Mouse (Mus musculus) liver, embryonic 15.5 days (tissue): ENCODE data around the gene Actn3. TPM values are rescaled to one million over a fixed set of nuclear protein-coding genes. Genes with fewer than 3 reads are reported as not detected.
"Not testable (repeated sequence)": the region's sequence is repeated elsewhere in the genome, so short reads cannot be mapped to it uniquely, and the experiment has no call there.

ENCODE experiments used
- ATAC-seq: fragments of 200-750 bp; cut with Nextera tagmentation; 2 replicates; pipeline ENCODE4 v1.8.0; 2017; ENCODE audit warnings: moderate number of reproducible peaks, mild to moderate bottlenecking, moderate library complexity; ENCODE audit not compliant: insufficient read depth
- H3K27ac ChIP-seq: fragments of 300-500 bp; sonication (generic); replicated peaks from 2 replicates; pipeline ENCODE4 v1.5.1; 2015; ENCODE audit warnings: mild to moderate bottlenecking, inconsistent platforms
- H3K27me3 ChIP-seq: fragments of 300-500 bp; sonication (generic); 2 replicates; pipeline ENCODE4 v1.6.1; 2015; ENCODE audit warnings: mild to moderate bottlenecking, inconsistent platforms
- H3K36me3 ChIP-seq: fragments of 300-500 bp; sonication (generic); replicated peaks from 2 replicates; pipeline ENCODE4 v1.6.1; 2015; ENCODE audit warnings: moderate library complexity, mild to moderate bottlenecking, inconsistent platforms
- H3K4me1 ChIP-seq: fragments of 300-500 bp; sonication (generic); replicated peaks from 2 replicates; pipeline ENCODE4 v1.6.1; 2015; ENCODE audit warnings: inconsistent platforms
- H3K4me2 ChIP-seq: fragments of 300-500 bp; sonication (generic); 2 replicates; pipeline ENCODE4 v1.6.1; 2015; ENCODE audit warnings: moderate library complexity, mild to moderate bottlenecking, inconsistent platforms
- H3K4me3 ChIP-seq: fragments of 300-500 bp; sonication (generic); replicated peaks from 2 replicates; pipeline ENCODE4 v1.5.1; 2015; ENCODE audit warnings: mild to moderate bottlenecking, inconsistent platforms
- H3K9ac ChIP-seq: fragments of 300-500 bp; sonication (generic); 2 replicates; pipeline ENCODE4 v1.6.1; 2015; ENCODE audit warnings: moderate library complexity, mild to moderate bottlenecking, inconsistent platforms
- H3K9me3 ChIP-seq: fragments of 300-500 bp; sonication (generic); replicated peaks from 2 replicates; pipeline ENCODE4 v1.6.1; 2016; ENCODE audit warnings: inconsistent platforms
- whole genome bisulfite sequencing: fragments of 180-500 bp; shearing (Covaris S2); methylation state at CpG from one replicate; pipeline ENCODE4 v1.1.7; 2015; ENCODE audit warnings: mixed read lengths; ENCODE audit not compliant: insufficient replicate concordance; 5-methylcytosine and 5-hydroxymethylcytosine counted together
- polyA plus RNA-seq: library from polyadenylated mRNA; unstranded; fragments of >200 nt; fragmentation: Nextera tagmentation; extraction: Ambion mirVana; gene quantifications from 2 replicates; pipeline ENCODE4 v1.2.1, GENCODE M21; 2015

Gene Actn3
- polyA plus RNA-seq, 1 experiment from 2014 or later = 1.2 TPM

GRCm38 (mm10) chr19:4838526-4839140 lies 39.1 kb downstream of the Actn3 start:
- Histone ChIP-seq H3K27ac (peak overlapping the region; percentile 79), H3K4me3 (peak overlapping the region; percentile 67), H3K9ac (peak overlapping the region; percentile 76), H3K9me3 (no peaks in the 10 kb centered on the region), H3K4me2 (peak overlapping the region; percentile 96), H3K27me3 (peaks cover 41% of the 10 kb centered on the region), H3K4me1 (peaks cover 48% of the 10 kb centered on the region), H3K36me3 (no peaks in the 10 kb centered on the region)
- 28% methylated on average over 10 of the region's 10 CpGs for WGBS
- peak; percentile 43 for ATAC-seq

GRCm38 (mm10) chr19:4837049-4837448 lies 40.7 kb downstream of the Actn3 start:
- 82% methylated on average over 6 of the region's 6 CpGs for WGBS

GRCm38 (mm10) chr19:4836096-4836495 lies 41.6 kb downstream of the Actn3 start:
- Histone ChIP-seq H3K27ac (peak overlapping the region; percentile 26), H3K36me3 (peaks cover 16% of the 10 kb centered on the region), H3K27me3 (peaks cover 17% of the 10 kb centered on the region), H3K9ac (no peak overlapping the region), H3K9me3 (no peaks in the 10 kb centered on the region), H3K4me2 (no peak overlapping the region), H3K4me3 (no peak overlapping the region), H3K4me1 (peaks cover 48% of the 10 kb centered on the region)
- WGBS = 75% methylated on average over 2 of the region's 2 CpGs
- ATAC-seq = no peak

More at GRCm38 (mm10) chr19:4837049-4837448, 40.7 kb downstream of the Actn3 start:
- Histone ChIP-seq H3K27ac (no peak overlapping the region), H3K9ac (no peak overlapping the region), H3K4me1 (peaks cover 48% of the 10 kb centered on the region), H3K27me3 (peaks cover 27% of the 10 kb centered on the region), H3K36me3 (peaks cover 13% of the 10 kb centered on the region), H3K4me2 (no peak overlapping the region), H3K9me3 (no peaks in the 10 kb centered on the region), H3K4me3 (no peak overlapping the region)
- ATAC-seq = no peak

- 87% methylated on average over 8 of the region's 8 CpGs for WGBS
- Histone ChIP-seq H3K9me3 (no peaks in the 10 kb centered on the region), H3K27ac (no peak overlapping the region), H3K36me3 (peaks cover 16% of the 10 kb centered on the region), H3K4me1 (peaks cover 35% of the 10 kb centered on the region), H3K4me3 (no peak overlapping the region), H3K4me2 (no peak overlapping the region), H3K9ac (no peak overlapping the region), H3K27me3 (no peaks in the 10 kb centered on the region)
- no peak for ATAC-seq
These were observed 43.7 kb downstream of the Actn3 start for GRCm38 (mm10) chr19:4833977-4834376.

GRCm38 (mm10) chr19:4829156-4829555 lies 48.6 kb downstream of the Actn3 start:
- Histone ChIP-seq H3K4me2 (no peak overlapping the region), H3K27me3 (no peaks in the 10 kb centered on the region), H3K4me1 (peaks cover 10% of the 10 kb centered on the region), H3K9me3 (no peaks in the 10 kb centered on the region), H3K36me3 (peaks cover 36% of the 10 kb centered on the region), H3K9ac (no peak overlapping the region), H3K4me3 (no peak overlapping the region), H3K27ac (no peak overlapping the region)
- ATAC-seq = no peak
- WGBS = 83% methylated on average over 7 of the region's 7 CpGs

- 72% methylated on average over 16 of the region's 16 CpGs for WGBS
- Histone ChIP-seq H3K27ac (no peak overlapping the region), H3K4me2 (no peak overlapping the region), H3K4me3 (no peak overlapping the region), H3K36me3 (peaks cover 37% of the 10 kb centered on the region), H3K27me3 (no peaks in the 10 kb centered on the region), H3K9ac (no peak overlapping the region), H3K9me3 (no peaks in the 10 kb centered on the region), H3K4me1 (peaks cover 10% of the 10 kb centered on the region)
- ATAC-seq = no peak
These were observed 49.1 kb downstream of the Actn3 start for GRCm38 (mm10) chr19:4828444-4829114.

- ATAC-seq = peak; percentile 70
- WGBS = 66% methylated on average over 5 of the region's 5 CpGs
These were observed 56.9 kb downstream of the Actn3 start for GRCm38 (mm10) chr19:4820678-4821303.

GRCm38 (mm10) chr19:4817182-4817835 lies 60.4 kb downstream of the Actn3 start:
- Histone ChIP-seq H3K9me3 (no peaks in the 10 kb centered on the region), H3K4me3 (no peak overlapping the region), H3K27ac (no peak overlapping the region), H3K27me3 (peaks cover 5% of the 10 kb centered on the region; the same call in 1 of the 2 replicates), H3K4me1 (peaks cover 2% of the 10 kb centered on the region), H3K4me2 (no peak overlapping the region), H3K36me3 (no peaks in the 10 kb centered on the region), H3K9ac (no peak overlapping the region)
- 59% methylated on average over 1 of the region's 1 CpGs for WGBS
- peak; percentile 51; the same call in 1 of the 2 replicates for ATAC-seq

More at GRCm38 (mm10) chr19:4820678-4821303, 56.9 kb downstream of the Actn3 start:
- H3K36me3 ChIP-seq = peaks cover 19% of the 10 kb centered on the region
- no peaks in the 10 kb centered on the region for H3K9me3 ChIP-seq
- no peak overlapping the region for H3K4me3 ChIP-seq
- no peak overlapping the region for H3K27ac ChIP-seq
- no peak overlapping the region for H3K9ac ChIP-seq
- peaks cover 5% of the 10 kb centered on the region; the same call in 1 of the 2 replicates for H3K27me3 ChIP-seq
- H3K4me2 ChIP-seq = no peak overlapping the region
- H3K4me1 ChIP-seq = no peaks in the 10 kb centered on the region

- 86% methylated on average over 6 of the region's 6 CpGs for WGBS
- no peaks in the 10 kb centered on the region for H3K9me3 ChIP-seq
- no peak overlapping the region for H3K27ac ChIP-seq
- no peaks in the 10 kb centered on the region for H3K36me3 ChIP-seq
- H3K4me2 ChIP-seq = no peak overlapping the region
- H3K4me1 ChIP-seq = peaks cover 22% of the 10 kb centered on the region
- no peak overlapping the region for H3K9ac ChIP-seq
- no peak overlapping the region for H3K4me3 ChIP-seq
- no peaks in the 10 kb centered on the region for H3K27me3 ChIP-seq
- no peak for ATAC-seq
These were observed 64.7 kb downstream of the Actn3 start for GRCm38 (mm10) chr19:4813015-4813414.

- not testable (repeated sequence) for H3K9me3 ChIP-seq, H3K36me3 ChIP-seq, H3K27me3 ChIP-seq, ATAC-seq
- Histone ChIP-seq H3K4me2 (peak overlapping the region; percentile 72), H3K27ac (peak overlapping the region; percentile 94), H3K4me1 (peaks cover 27% of the 10 kb centered on the region), H3K9ac (peak overlapping the region; percentile 72), H3K4me3 (peak overlapping the region; percentile 83)
- 65% methylated on average over 8 of the region's 8 CpGs for WGBS
These were observed 65.3 kb downstream of the Actn3 start for GRCm38 (mm10) chr19:4812334-4812949.
